Mouse (Mus musculus): ENCODE measurements around the gene Plekhm1.
A peak's percentile ranks its signal among the peaks of the same experiment; 100 is the strongest.

The Plekhm1 gene

GRCm38 (mm10) chr11:103360661-103361081, 51.8 kb downstream of the Plekhm1 start:
- DNase-seq (ENCODE audit: low spot score) = no peak

DNA sequence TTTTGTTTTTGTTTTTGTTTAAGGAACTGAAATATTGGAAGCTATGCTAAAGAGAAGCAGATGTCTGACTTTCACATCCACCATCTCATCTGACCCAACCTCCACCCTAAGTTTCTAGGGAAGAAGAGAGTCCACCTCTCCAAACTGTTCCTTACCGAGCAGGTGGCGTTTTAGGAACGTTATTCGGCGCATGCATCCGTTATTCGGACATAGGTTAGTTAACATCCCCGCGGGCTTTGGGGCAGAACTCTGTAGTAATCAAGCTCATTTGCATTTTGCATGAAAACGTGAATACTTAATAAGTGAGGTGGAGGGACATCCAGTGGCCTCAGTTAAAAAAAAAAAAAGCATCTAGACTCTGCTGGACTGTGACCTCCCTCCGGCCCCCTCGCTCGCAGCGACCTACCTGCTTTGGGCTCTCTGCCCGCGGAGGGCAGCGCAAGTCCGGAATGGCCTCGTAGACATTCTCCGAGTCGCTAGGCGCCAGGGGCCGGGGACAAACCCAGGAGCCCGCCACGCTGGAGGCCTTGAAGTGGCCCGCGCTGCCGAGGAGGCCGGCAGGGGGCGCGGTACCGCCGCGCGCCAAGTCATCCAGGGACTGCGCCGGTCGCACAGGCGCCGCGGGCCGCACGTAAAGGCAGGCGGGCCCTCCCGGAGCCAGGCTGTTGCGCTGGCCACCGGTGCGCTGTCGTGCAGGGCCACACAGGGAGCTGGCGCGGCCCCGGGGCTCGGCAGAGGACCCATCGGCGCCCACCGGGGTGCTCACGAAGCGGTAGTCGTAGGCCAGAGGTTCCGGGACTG, 52.4 kb downstream of the Plekhm1 start:
- DNase-seq (ENCODE audit: low spot score) = peak; percentile 86

- peak; percentile 77 for DNase-seq (ENCODE audit: low spot score)
Observed at GRCm38 (mm10) chr11:103359122-103359521, 53.4 kb downstream of the Plekhm1 start.

DNA sequence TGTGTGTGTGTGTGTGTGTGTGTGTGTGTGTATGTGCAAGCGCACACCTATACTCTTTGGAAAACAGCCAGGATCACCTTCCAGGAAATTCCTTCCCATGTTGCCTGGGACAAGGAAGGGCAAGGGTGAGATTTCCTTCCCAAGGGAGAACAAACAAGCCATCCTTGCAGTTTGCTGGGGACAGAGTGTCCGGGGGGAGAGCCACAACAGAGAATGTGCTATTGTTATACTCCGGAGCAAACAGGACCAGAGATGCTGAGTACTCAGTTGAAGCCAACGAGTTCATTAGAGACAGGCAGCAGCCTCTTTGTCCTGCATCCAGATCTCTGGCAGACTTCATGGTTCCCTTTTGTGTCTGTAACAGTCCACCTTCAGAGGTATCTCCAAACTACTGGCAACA, 54.2 kb downstream of the Plekhm1 start:
- no peak for DNase-seq (ENCODE audit: low spot score)

- DNase-seq (ENCODE audit: low spot score) = no peak
Observed at GRCm38 (mm10) chr11:103357710-103358109, 54.8 kb downstream of the Plekhm1 start.

GRCm38 (mm10) chr11:103356938-103357670, 55.4 kb downstream of the Plekhm1 start:
- DNase-seq (ENCODE audit: low spot score) = no peak

GRCm38 (mm10) chr11:103356032-103356571, 56.4 kb downstream of the Plekhm1 start:
- peak; percentile 47 for DNase-seq (ENCODE audit: low spot score)

DNA sequence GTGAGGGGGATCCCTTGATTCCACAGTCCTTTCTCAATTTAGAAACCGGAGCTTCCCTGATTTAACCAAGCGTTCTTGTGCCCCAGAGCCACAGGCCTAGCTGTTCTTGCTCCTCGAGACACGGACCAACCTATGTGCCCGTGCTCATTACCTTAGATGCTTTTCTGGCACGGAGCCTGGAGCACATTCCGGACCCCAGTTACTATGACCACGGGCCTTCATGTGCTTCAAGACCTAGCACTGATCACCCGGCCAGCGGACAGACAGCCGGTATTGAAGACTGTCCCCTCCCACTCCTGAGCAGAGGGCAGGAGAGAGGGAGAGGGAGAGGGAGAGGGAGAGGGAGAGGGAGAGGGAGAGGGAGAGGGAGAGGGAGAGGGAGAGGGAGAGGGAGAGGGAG, 57.2 kb downstream of the Plekhm1 start:
- no peak for DNase-seq (ENCODE audit: low spot score)

DNA sequence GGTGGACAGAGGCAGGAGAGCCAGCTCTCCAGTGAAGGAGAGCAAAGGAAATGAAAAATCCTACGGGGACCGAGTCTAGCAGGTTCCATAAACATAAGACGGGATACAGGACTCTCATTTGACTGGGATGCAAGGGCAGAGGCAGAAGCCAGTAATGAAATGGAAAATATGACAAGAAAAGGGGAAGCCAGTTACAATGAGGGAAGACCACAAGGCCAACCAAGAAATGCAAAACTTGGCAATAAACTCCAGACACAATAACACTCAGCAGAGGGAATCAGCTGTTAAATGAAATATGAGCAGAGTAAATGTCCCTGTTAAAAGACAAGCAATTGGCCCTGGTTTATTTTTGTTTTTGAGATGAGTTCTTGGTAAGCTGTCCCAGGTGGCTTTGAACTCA, 58.5 kb downstream of the Plekhm1 start:
- no peak for DNase-seq (ENCODE audit: low spot score)

GRCm38 (mm10) chr11:103352239-103352814, 60.2 kb downstream of the Plekhm1 start:
- no peak for DNase-seq (ENCODE audit: low spot score)

- DNase-seq (ENCODE audit: low spot score) = no peak
Observed at GRCm38 (mm10) chr11:103350711-103351315, 61.7 kb downstream of the Plekhm1 start.

GRCm38 (mm10) chr11:103349699-103350098, 62.8 kb downstream of the Plekhm1 start:
- no peak for DNase-seq (ENCODE audit: low spot score)

DNA sequence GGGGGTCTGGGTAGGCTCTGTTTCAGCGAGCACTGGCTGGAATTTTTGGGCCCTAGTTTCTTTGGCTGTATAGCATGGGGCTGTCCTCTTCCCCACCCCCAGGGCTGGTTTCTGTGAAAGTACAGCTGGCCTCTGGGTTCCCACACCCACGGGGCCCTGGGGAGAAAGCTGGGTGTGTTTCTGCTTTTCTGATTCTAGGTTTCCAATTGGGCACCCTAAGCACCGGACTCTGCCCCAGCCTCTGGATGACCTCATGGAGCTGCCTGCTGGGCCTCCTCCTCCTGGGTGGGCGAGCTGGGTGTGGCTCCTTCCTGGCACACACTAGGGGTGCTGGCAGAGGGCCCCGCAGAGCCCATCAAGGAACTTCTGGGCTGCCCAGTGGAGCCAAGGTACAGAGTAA, 65.8 kb downstream of the Plekhm1 start:
- DNase-seq (ENCODE audit: low spot score) = peak; percentile 54

GRCm38 (mm10) chr11:103346236-103346635, 66.3 kb downstream of the Plekhm1 start:
- DNase-seq (ENCODE audit: low spot score) = no peak

DNA sequence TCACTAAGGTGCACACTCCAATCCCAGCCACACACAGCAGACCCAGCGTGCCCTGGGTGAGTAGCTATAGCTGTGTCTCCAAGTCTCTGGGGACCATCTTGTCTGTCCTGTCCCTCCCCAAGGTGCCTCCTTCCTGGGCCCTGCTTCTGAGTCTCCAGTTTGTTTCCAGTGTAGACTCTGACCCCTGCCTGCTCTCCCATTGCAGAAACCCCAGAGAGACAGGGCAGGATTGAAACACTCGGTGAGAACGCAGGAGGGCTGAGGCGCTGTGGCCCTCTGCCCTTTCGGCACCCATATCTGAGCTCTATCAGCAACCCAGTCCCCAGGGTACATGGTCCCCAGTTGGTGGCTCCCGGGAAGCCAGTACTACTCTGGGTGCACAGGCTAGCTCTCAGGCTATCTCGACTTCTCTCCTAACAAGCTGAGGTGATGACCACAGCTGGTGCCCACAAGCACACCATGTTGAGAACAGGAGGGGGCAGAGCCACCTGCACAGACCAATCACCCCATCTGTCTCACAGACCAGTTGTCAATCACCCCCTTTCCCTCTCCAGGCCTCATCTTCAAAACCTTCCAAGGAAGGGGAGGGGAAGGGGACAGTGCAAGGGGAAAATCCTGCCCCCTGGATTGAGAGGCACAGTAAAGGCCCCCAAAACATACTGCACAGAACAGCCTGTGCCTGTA, 66.9 kb downstream of the Plekhm1 start:
- DNase-seq (ENCODE audit: low spot score) = no peak

DNA sequence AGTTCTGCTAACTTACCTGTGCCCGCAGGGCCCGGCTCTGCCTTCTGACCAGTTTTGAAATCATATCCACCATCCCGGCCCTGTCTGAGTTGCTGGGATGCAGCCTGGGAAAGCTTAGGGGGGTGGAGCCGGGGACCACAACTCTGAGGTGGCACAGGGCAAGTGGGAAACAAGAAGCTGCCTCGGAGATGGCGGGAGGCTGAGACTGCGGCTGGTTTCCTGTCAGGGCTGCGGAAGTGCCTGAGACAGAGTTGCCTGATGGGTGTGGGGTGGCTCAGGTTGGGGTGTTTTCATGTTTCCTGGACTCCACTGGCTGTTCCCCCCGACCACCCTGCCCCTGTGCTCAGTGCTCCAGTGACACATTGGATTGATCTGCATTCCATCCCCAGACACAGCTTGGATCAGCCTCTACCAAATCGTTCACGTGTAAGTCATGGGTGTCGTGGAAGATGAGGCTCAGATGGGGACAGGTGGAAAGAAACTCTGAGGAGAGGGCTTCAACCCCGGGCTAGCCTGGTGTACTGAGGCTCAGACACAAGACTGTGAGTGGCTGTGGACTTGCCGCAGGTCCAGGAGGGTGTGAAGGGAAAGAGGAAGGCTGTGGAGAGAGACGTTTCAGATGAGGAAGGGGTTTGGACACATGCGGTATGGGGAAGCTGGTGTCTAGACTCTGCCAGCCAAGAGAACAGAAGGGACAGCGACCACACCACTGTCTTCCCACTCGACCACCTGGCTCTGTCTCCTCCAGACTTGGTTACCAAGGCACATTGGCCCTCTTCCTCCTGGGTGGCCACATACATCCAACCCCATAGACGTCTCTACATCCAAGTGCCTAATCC, 67.8 kb downstream of the Plekhm1 start:
- no peak for DNase-seq (ENCODE audit: low spot score)

- DNase-seq (ENCODE audit: low spot score) = no peak
Observed at GRCm38 (mm10) chr11:103343881-103344280, 68.6 kb downstream of the Plekhm1 start.

GRCm38 (mm10) chr11:103343063-103343462, 69.4 kb downstream of the Plekhm1 start:
- no peak for DNase-seq (ENCODE audit: low spot score)

DNA sequence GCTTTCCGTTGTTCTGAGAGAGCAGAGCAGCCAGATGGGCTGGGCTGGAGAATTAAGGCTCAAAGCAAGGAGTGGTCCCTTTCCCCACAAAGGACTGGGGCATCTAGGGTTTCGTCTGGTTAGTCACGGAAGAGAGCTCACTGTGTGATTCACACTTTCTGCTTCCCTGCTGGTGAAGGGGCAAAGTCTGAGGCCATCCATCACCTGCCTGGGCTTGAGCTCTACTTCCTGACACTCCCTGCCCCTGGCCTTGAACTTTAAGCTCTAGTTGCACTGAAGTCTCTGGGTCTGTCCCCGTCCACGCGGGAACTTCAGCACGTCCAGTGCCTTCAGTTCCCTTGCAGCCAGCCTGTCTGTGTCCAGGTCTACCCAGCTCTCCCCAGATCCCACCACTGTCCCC, 71.8 kb downstream of the Plekhm1 start:
- peak; percentile 57 for DNase-seq (ENCODE audit: low spot score)

DNA sequence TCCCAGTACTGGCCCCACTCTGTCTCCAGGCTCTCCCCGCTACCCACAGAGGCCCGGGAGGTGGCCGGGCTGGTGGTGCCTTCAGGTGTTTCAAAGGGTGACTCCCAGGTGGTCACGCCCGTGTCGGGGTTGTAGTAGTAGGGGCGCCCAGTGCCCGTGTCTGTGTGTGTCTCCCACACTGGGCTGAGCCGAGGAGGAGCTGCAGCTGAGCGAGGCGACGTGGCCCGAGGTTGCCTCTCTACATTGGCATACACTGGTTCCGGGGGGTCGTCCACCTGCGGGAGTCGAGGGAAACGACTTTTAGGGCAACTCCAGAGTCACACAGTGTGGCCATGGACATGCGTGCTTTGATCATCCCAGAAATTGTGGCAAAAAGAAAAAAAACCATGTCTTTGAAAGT, 72.4 kb downstream of the Plekhm1 start:
- DNase-seq (ENCODE audit: low spot score) = no peak

Data from urinary bladder, postnatal 14 days (tissue).